Mouse (Mus musculus) B cell, adult 2 months (primary cell): ENCODE data around the gene Pgf.
A peak's percentile ranks its signal among the peaks of the same experiment; 100 is the strongest.

Source experiments
- DNase-seq, 2 experiments: peaks; one replicate each; pipeline ENCODE4 v3.0.0; 2022

The Pgf gene

GRCm38 (mm10) chr12:85177740-85178239 is at the start of gene Pgf:
Gene Pgf (minus strand): TSS chr12:85177790.
- DNase-seq: peak in 1 of 2 experiments; percentile 17

GRCm38 (mm10) chr12:85227227-85227626 is 49.6 kb upstream of the Pgf start:
- no peak for DNase-seq

- DNase-seq: peak; percentile 45 to 46
These were observed 42.3 kb upstream of the Pgf start for GRCm38 (mm10) chr12:85219905-85220290.

GRCm38 (mm10) chr12:85219236-85219904 is 41.8 kb upstream of the Pgf start, which contains the start of gene Eif2b2:
Gene Eif2b2 (plus strand): TSS chr12:85219481.
- peak; percentile 91 to 93 for DNase-seq

GRCm38 (mm10) chr12:85217733-85218310 is 40.2 kb upstream of the Pgf start:
- DNase-seq: no peak

- DNase-seq: no peak
These were observed 37.4 kb upstream of the Pgf start for GRCm38 (mm10) chr12:85215031-85215430.

- DNase-seq: peak; percentile 33 to 50
These were observed 31.2 kb upstream of the Pgf start for GRCm38 (mm10) chr12:85208687-85209199.

- DNase-seq: no peak
These were observed 27.8 kb upstream of the Pgf start for GRCm38 (mm10) chr12:85205425-85205824.

GRCm38 (mm10) chr12:85204105-85204504 is 26.5 kb upstream of the Pgf start:
- no peak for DNase-seq

- no peak for DNase-seq
These were observed 26.1 kb upstream of the Pgf start for GRCm38 (mm10) chr12:85203699-85204098.

- no peak for DNase-seq
These were observed 24.6 kb upstream of the Pgf start for GRCm38 (mm10) chr12:85202191-85202590.

GRCm38 (mm10) chr12:85201830-85202147 is 24.2 kb upstream of the Pgf start:
- no peak for DNase-seq

GRCm38 (mm10) chr12:85200929-85201829 is 23.6 kb upstream of the Pgf start:
- DNase-seq: no peak

GRCm38 (mm10) chr12:85199954-85200353 is 22.4 kb upstream of the Pgf start:
- DNase-seq: no peak

GRCm38 (mm10) chr12:85197936-85198335 is 20.3 kb upstream of the Pgf start:
- DNase-seq: no peak

- no peak for DNase-seq
These were observed 19.8 kb upstream of the Pgf start for GRCm38 (mm10) chr12:85197371-85197770.

GRCm38 (mm10) chr12:85196191-85196590 is 18.6 kb upstream of the Pgf start:
- DNase-seq: no peak

GRCm38 (mm10) chr12:85195086-85195485 is 17.5 kb upstream of the Pgf start:
- DNase-seq: no peak

- DNase-seq: no peak
These were observed 17.0 kb upstream of the Pgf start for GRCm38 (mm10) chr12:85194623-85195018.

GRCm38 (mm10) chr12:85193923-85194622 is 16.5 kb upstream of the Pgf start:
- DNase-seq: no peak

GRCm38 (mm10) chr12:85193146-85193545 is 15.6 kb upstream of the Pgf start:
- DNase-seq: no peak

GRCm38 (mm10) chr12:85192461-85193108 is 15.0 kb upstream of the Pgf start:
- DNase-seq: peak; percentile 50 to 54
